Mouse (Mus musculus): ENCODE results near the gene Olfr935.

Olfr935 gene

GRCm38 (mm10) chr9:38999583-38999982, at the start of gene Olfr935:
Gene Olfr935, minus strand, starts transcription at chr9:38999683.
- no peak for DNase-seq (ENCODE audit: low read depth, low spot score)

GRCm38 (mm10) chr9:39023277-39023676, 23.8 kb upstream of the Olfr935 start, which contains the start of gene Olfr146:
Gene Olfr146, minus strand, starts transcription at chr9:39023377.
- DNase-seq (ENCODE audit: low read depth, low spot score) = no peak

GRCm38 (mm10) chr9:38988215-38988614, 11.3 kb downstream of the Olfr935 start, which contains the start of gene Olfr934:
Gene Olfr934, minus strand, starts transcription at chr9:38988315.
- no peak for DNase-seq (ENCODE audit: low read depth, low spot score)

DNA sequence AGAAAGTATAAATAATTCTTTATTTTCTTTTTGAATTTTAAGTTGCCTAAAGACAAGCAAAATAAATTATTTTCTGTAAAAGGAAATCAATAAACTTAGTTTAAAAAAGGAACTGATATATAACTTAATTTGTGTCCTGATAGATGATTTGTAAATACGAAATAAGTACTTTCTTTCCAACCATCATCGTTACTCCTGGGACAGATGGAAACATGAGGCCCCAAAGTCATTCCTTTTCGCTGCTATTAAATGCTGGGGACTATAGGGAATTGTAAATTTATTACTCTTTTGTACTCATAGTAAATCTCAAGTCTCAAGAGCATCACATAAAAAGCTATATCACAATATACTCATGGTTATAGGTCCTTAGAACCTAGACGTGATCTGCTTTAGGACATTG, 27.5 kb downstream of the Olfr935 start, which contains the start of gene Olfr933:
Gene Olfr933, plus strand, starts transcription at position 301 of the 400 bp plus-strand sequence.
- no peak for DNase-seq (ENCODE audit: low read depth, low spot score)

DNA sequence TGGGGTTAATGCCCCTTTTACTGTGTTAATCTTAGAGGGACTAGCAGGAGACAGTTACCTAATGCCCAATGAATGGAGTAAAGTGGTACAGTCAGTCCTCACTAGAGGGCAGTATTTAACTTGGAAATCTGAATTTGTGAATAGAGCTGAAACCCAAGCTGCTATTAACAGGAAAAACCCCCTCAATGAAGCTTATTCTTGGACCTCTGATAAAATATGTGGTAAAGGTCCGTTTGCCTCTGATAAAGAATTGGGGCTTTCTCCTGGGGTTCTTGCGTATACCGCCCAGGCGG, 45.4 kb downstream of the Olfr935 start:
- peak; percentile 59 for DNase-seq (ENCODE audit: low read depth, low spot score)

GRCm38 (mm10) chr9:38953401-38954123, 45.9 kb downstream of the Olfr935 start:
- DNase-seq (ENCODE audit: low read depth, low spot score) = no peak
